Mouse (Mus musculus) left cerebral cortex, postnatal 14 days (tissue): ENCODE measurements around the gene 1110051M20Rik. TPM values are rescaled to one million over a fixed set of nuclear protein-coding genes. Genes with fewer than 3 reads are reported as not detected.

ENCODE experiments used
- DNase-seq, 2 experiments: peaks; one replicate each; pipeline ENCODE4 v3.0.0; 2021 to 2022; ENCODE audit warnings: low spot score in 2 of 2, mixed read lengths in 1 of 2
- intact Hi-C: fragments of 180-260 bp; cut with DNase I; formaldehyde crosslinking; loops from one replicate; pipeline ENCODE4 v1.15.1; 2025
- microRNA-seq, 2 experiments: library from miRNA; unstranded; fragments of <30 nt; microRNA quantifications; one replicate each; pipeline ENCODE4 v1.2.0; 2022
- total RNA-seq, 2 experiments: library from RNA; stranded (reverse); gene quantifications; 2 replicates each; pipeline ENCODE4 v1.2.3; 2021

1110051M20Rik gene
- total RNA-seq, 2 experiments from 2014 or later: 84.7 to 89.4 TPM

GRCm38 (mm10) chr2:91254725-91255380 is 189.7 kb downstream of the 1110051M20Rik start:
- no peak for DNase-seq
- intact Hi-C loops: no loop called here

GRCm38 (mm10) chr2:91252512-91252911 is 192.0 kb downstream of the 1110051M20Rik start:
- intact Hi-C loops: no loop called here
- no peak for DNase-seq

- DNase-seq: no peak
- intact Hi-C loops: no loop called here
Observed at GRCm38 (mm10) chr2:91252001-91252400, 192.5 kb downstream of the 1110051M20Rik start.

- DNase-seq: no peak
- intact Hi-C loops: no loop called here
Observed at GRCm38 (mm10) chr2:91248366-91248765, 196.1 kb downstream of the 1110051M20Rik start.

GRCm38 (mm10) chr2:91244557-91245228 is 199.8 kb downstream of the 1110051M20Rik start:
- intact Hi-C loops: no loop called here
- DNase-seq: no peak

GRCm38 (mm10) chr2:91243416-91243815 is 201.1 kb downstream of the 1110051M20Rik start:
- intact Hi-C loops: no loop called here
- DNase-seq: peak; percentile 65 to 69

GRCm38 (mm10) chr2:91242547-91242946 is 202.0 kb downstream of the 1110051M20Rik start:
- intact Hi-C loops: no loop called here

GRCm38 (mm10) chr2:91237511-91238080 is 206.9 kb downstream of the 1110051M20Rik start:
- peak in 1 of 2 experiments; percentile 31 for DNase-seq
- intact Hi-C loops: loop anchor here (10.0 kb wide), 1 partner anchor 123 kb away; the partner anchor contains the start of gene Mybpc3

More at GRCm38 (mm10) chr2:91242547-91242946, 202.0 kb downstream of the 1110051M20Rik start:
- no peak for DNase-seq

GRCm38 (mm10) chr2:91236601-91237510 is 207.6 kb downstream of the 1110051M20Rik start, which contains the start of gene Ddb2:
Ddb2 (minus strand) TSS chr2:91236982.
- DNase-seq: peak; percentile 90 to 91
- intact Hi-C loops: loop anchor here (10.0 kb wide), 1 partner anchor 122 kb away; the partner anchor contains the start of gene Mybpc3

- intact Hi-C loops: loop anchor here (10.0 kb wide), 1 partner anchor 115 kb away; the partner anchor contains the start of gene Mybpc3
Observed at GRCm38 (mm10) chr2:91229735-91230134, 214.8 kb downstream of the 1110051M20Rik start.

More at GRCm38 (mm10) chr2:91229735-91230134, 214.8 kb downstream of the 1110051M20Rik start:
- peak; percentile 52 to 75 for DNase-seq

Small RNA genes within 50 kb of the gene (microRNA-seq; reads per million reads assigned to microRNA genes)
- 0 reads per million in 2 experiments for gene Gm22071

Other genes starting within 250 kb of the 1110051M20Rik start
- gene Nr1h3, start 241.9 kb downstream of the 1110051M20Rik start, total RNA-seq: 1 to 10 TPM; 1.9 to 2.3 TPM
- gene Acp2, start 241.8 kb downstream of the 1110051M20Rik start, total RNA-seq: 10 to 100 TPM; 51.0 to 54.8 TPM
- gene Ddb2, start 207.7 kb downstream of the 1110051M20Rik start, total RNA-seq: 10 to 100 TPM; 10.4 to 10.9 TPM
- 10 to 100 TPM; 46.8 TPM for gene Pacsin3, start 188.8 kb downstream of the 1110051M20Rik start, total RNA-seq
- gene Arfgap2, start 179.7 kb downstream of the 1110051M20Rik start, total RNA-seq: 10 to 100 TPM; 63.3 to 65.6 TPM
- 10 to 100 TPM; 27.2 to 28.2 TPM for gene Lrp4, start 12.8 kb upstream of the 1110051M20Rik start, total RNA-seq
- 100 to 1,000 TPM; 119 to 124 TPM for gene Ckap5, start 82.1 kb upstream of the 1110051M20Rik start, total RNA-seq
- under 1 TPM in 1 of 2 experiments, not detected in 1; 0.18 TPM for gene F2, start 191.7 kb upstream of the 1110051M20Rik start, total RNA-seq
- gene Zfp408, start 205.1 kb upstream of the 1110051M20Rik start, total RNA-seq: 10 to 100 TPM; 11.1 to 13.3 TPM
- gene Arhgap1, start 205.2 kb upstream of the 1110051M20Rik start, total RNA-seq: 10 to 100 TPM; 80.3 to 88.9 TPM